Mouse (Mus musculus) liver, adult 2 months (tissue): Measurements from ENCODE around the gene Zfp53. TPM values are rescaled to one million over a fixed set of nuclear protein-coding genes. Genes with fewer than 3 reads are reported as not detected.

Source experiments
- DNase-seq: peaks from one replicate; pipeline ENCODE4 v3.0.0-alpha.2; 2011; ENCODE audit warnings: low read depth, low spot score; ENCODE audit errors: extremely low read depth
- H3K27ac ChIP-seq: fragments of 200-500 bp; replicated peaks from 2 replicates; pipeline ENCODE4 v1.5.1; 2012; ENCODE audit warnings: low read depth, mild to moderate bottlenecking, control low read depth, inconsistent platforms, low read length; ENCODE audit not compliant: insufficient read depth
- H3K27me3 ChIP-seq: fragments of 200-500 bp; 2 replicates; pipeline ENCODE4 v1.6.1; 2012; ENCODE audit warnings: mild to moderate bottlenecking, moderate library complexity, low read length, inconsistent platforms; ENCODE audit not compliant: control insufficient read depth, insufficient read depth
- H3K36me3 ChIP-seq: fragments of 200-500 bp; 2 replicates; pipeline ENCODE4 v1.6.1; 2012; ENCODE audit warnings: low read length, inconsistent platforms; ENCODE audit not compliant: control insufficient read depth, insufficient read depth
- H3K4me1 ChIP-seq: fragments of 200-500 bp; 2 replicates; pipeline ENCODE4 v1.6.1; 2011; ENCODE audit warnings: low read length; ENCODE audit not compliant: control insufficient read depth, insufficient read depth
- H3K4me3 ChIP-seq: fragments of 200-500 bp; 2 replicates; pipeline ENCODE4 v1.5.1; 2011; ENCODE audit warnings: low read depth, mild to moderate bottlenecking, control low read depth, low read length, moderate library complexity; ENCODE audit not compliant: insufficient read depth
- H3K79me2 ChIP-seq: fragments of 200-500 bp; 2 replicates; pipeline ENCODE4 v1.6.1; 2012; ENCODE audit warnings: inconsistent platforms, mild to moderate bottlenecking, low read length, moderate library complexity; ENCODE audit not compliant: control insufficient read depth, insufficient read depth
- H3K9ac ChIP-seq: fragments of 200-500 bp; 2 replicates; pipeline ENCODE4 v1.6.1; 2012; ENCODE audit warnings: low read depth, mild to moderate bottlenecking, control low read depth, inconsistent platforms, low read length
- CTCF ChIP-seq: fragments of 200-500 bp; IDR thresholded peaks from 2 replicates; pipeline ENCODE4 v1.5.1; 2011; ENCODE audit warnings: low read depth, low read length, control low read depth
- POLR2A ChIP-seq: fragments of 200-500 bp; IDR thresholded peaks from 2 replicates; pipeline ENCODE4 v1.6.1; 2011; ENCODE audit warnings: low read length, control low read depth; ENCODE audit not compliant: insufficient read depth; ENCODE audit errors: extremely low read depth
- WGBS: fragments of 180-500 bp; shearing (Covaris S2); methylation state at CpG from one replicate; pipeline ENCODE4 v1.1.7; 2018; 5-methylcytosine and 5-hydroxymethylcytosine counted together
- polyA plus RNA-seq: library from polyadenylated mRNA; depleted of rRNA; stranded (reverse); fragments of >200 nt; gene quantifications from 2 replicates; pipeline ENCODE4 v1.2.3, GENCODE M21; 2012
- total RNA-seq: library from RNA; depleted of rRNA; stranded (reverse); fragments of >200 nt; gene quantifications from 2 replicates; pipeline ENCODE4 v1.2.3, GENCODE M21; 2014

The Zfp53 gene
- total and polyA plus RNA-seq, 2 experiments: 0.95 to 4.3 TPM

DNA sequence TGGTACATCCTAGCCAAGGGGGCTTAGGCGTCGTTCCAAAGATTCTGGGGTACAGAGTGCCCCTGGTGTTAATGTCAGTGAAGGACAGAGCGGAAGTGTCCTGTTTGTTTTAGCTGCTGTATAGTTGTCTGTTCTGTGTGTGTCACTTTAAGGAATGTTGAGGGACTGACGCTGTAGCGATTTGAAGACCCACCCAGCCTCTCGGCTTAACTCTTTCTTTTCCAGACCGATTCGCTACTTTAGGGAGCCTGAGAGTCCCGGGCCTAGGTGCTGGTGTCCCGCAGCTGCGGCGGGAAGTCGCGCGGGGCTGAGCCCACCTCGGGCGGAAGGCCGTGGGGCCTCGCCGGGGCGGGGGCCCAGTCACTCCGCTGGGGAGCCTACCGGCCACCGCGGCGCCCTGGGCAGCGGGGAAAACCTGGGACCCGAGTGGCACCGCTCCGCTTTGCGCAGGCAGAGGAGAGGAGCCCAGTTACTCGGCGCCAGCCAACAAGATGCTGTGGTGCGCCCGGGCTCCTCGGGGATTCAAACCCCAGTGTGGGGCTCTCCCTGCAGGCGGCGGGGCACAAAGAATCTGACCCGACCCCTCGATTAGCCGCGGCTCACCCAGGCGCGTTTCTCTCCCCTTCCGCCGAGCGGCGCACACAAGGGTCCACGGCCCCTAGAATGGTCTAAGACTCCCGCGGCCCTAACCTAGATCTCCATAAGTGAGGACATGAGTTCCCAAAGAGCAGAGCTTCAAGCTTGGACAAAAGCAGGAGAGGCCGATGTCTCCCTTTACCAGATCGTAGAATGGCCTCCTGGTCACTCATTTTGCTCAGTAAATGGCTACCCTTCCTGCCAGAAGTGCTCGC lies 43.5 kb downstream of the Zfp53 start:
- Histone ChIP-seq H3K36me3 (no peaks in the 10 kb centered on the region), H3K79me2 (no peaks in the 10 kb centered on the region), H3K27me3 (no peaks in the 10 kb centered on the region), H3K4me3 (peak overlapping the region; percentile 92), H3K9ac (peak overlapping the region; percentile 95), H3K4me1 (peaks cover 12% of the 10 kb centered on the region), H3K27ac (peak overlapping the region; percentile 73)
- peak; percentile 29 for TF ChIP-seq CTCF
- 0 out of 2 replicates have a peak, but pooled peaks have one; percentile 35 for TF ChIP-seq POLR2A
- under 1% methylated on average over 54 of the region's 54 CpGs for WGBS
- peak; percentile 89 for DNase-seq

DNA sequence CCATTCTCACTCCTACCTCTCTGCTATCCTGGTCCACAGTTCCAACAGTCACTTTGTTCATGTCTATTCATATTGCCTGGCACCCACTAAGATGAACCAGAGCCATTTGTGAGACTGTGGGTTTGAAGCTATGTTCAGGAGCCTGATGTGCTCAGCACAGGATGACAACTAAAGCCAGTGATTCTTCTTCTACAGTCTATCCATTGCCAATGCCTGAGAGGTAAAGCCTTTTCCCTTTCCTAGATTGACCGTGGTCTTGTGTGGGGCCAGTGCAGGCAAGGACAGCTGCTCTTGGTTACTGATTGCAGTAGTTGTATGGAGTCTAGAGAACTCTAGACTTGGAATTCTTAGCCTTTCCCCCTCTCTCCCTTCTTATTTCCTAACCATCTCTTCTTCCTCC lies 45.2 kb downstream of the Zfp53 start:
- Histone ChIP-seq H3K27me3 (no peaks in the 10 kb centered on the region), H3K4me3 (no peak overlapping the region), H3K27ac (no peak overlapping the region), H3K36me3 (no peaks in the 10 kb centered on the region), H3K4me1 (peaks cover 12% of the 10 kb centered on the region), H3K79me2 (no peaks in the 10 kb centered on the region), H3K9ac (no peak overlapping the region)
- no peak for DNase-seq
- no peak for TF ChIP-seq POLR2A
- TF ChIP-seq CTCF: no peak
- WGBS: 95% methylated on average over 1 of the region's 1 CpGs

GRCm38 (mm10) chr17:21534460-21535095 lies 45.8 kb downstream of the Zfp53 start:
- Histone ChIP-seq H3K36me3 (no peaks in the 10 kb centered on the region), H3K27me3 (no peaks in the 10 kb centered on the region), H3K9ac (0 out of 2 replicates have a peak overlapping the region, but pooled peaks have one; percentile 16), H3K79me2 (no peaks in the 10 kb centered on the region), H3K4me1 (peaks cover 12% of the 10 kb centered on the region), H3K27ac (no peak overlapping the region), H3K4me3 (no peak overlapping the region)
- peak; percentile 85 for DNase-seq
- WGBS: 9% methylated on average over 4 of the region's 4 CpGs
- TF ChIP-seq POLR2A: no peak
- TF ChIP-seq CTCF: peak; percentile 51

- no peaks in the 10 kb centered on the region for H3K27me3 ChIP-seq
- WGBS: 5% methylated on average over 21 of the region's 21 CpGs
- no peaks in the 10 kb centered on the region for H3K79me2 ChIP-seq
- H3K27ac ChIP-seq: peak within 1 kb of the TSS; percentile 15
- peak; percentile 18 for DNase-seq
- H3K4me1 ChIP-seq: peaks cover 12% of the 10 kb centered on the region
- H3K36me3 ChIP-seq: no peaks in the 10 kb centered on the region
- TF ChIP-seq POLR2A (no peak), CTCF (no peak)
- H3K9ac ChIP-seq: peak within 1 kb of the TSS; percentile 20
- peak within 1 kb of the TSS; percentile 68 for H3K4me3 ChIP-seq
Measured at GRCm38 (mm10) chr17:21535096-21536001, 46.6 kb downstream of the Zfp53 start, which contains the start of gene Zfp52. TSS of gene Zfp52 (plus strand) at chr17:21535539.

DNA sequence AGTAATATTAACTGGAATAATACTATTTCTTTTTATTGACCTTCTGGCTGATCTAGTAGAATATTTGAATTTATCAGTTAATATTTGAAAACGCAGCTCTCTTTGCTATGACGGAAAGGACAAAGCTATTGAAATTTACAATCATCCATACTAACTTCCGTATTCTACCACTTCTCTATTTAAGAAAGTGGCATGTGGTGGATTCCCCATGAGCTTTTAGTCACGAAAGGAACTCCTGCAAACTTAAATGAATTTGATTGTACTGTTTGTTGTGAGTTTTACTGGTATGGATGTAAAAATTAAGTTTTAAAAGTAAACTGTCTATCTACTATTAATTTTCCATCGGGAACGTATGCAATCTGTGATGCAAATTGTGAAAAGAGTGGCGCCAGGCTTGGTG lies 47.3 kb downstream of the Zfp53 start:
- peak overlapping the region; percentile 68; the same call in 1 of the 2 replicates for H3K4me3 ChIP-seq
- no peak overlapping the region for H3K9ac ChIP-seq
- H3K36me3 ChIP-seq: no peaks in the 10 kb centered on the region
- no peak for DNase-seq
- no peak for TF ChIP-seq CTCF
- no peak for TF ChIP-seq POLR2A
- no peak overlapping the region; the same call in 1 of the 2 replicates for H3K27ac ChIP-seq
- H3K79me2 ChIP-seq: no peaks in the 10 kb centered on the region
- H3K4me1 ChIP-seq: peaks cover 12% of the 10 kb centered on the region
- WGBS: 47% methylated on average over 7 of the region's 7 CpGs
- no peaks in the 10 kb centered on the region for H3K27me3 ChIP-seq
